Mouse (Mus musculus) cerebellum, adult 11-12 months (tissue): ENCODE measurements around the gene Apoa1.

Source experiments
- DNase-seq: peaks from one replicate; pipeline ENCODE4 v3.0.0; 2022

The Apoa1 gene

GRCm38 (mm10) chr9:46216744-46217470 lies 11.5 kb upstream of the Apoa1 start:
- no peak for DNase-seq

GRCm38 (mm10) chr9:46218176-46218575 lies 10.2 kb upstream of the Apoa1 start:
- DNase-seq: no peak

- DNase-seq: no peak
Observed at GRCm38 (mm10) chr9:46223090-46223489, 5.3 kb upstream of the Apoa1 start.

GRCm38 (mm10) chr9:46224101-46224500 lies 4.3 kb upstream of the Apoa1 start:
- DNase-seq: no peak

GRCm38 (mm10) chr9:46224945-46225660 lies 3.3 kb upstream of the Apoa1 start:
- DNase-seq: no peak

- no peak for DNase-seq
Observed at GRCm38 (mm10) chr9:46227064-46227614, 1.2 kb upstream of the Apoa1 start.

GRCm38 (mm10) chr9:46229573-46230449 lies 1.4 kb downstream of the Apoa1 start:
- DNase-seq: peak; percentile 95

- DNase-seq: no peak
Observed at GRCm38 (mm10) chr9:46230450-46230975, 2.1 kb downstream of the Apoa1 start.

- peak; percentile 63 for DNase-seq
Observed at GRCm38 (mm10) chr9:46235196-46235595, 6.8 kb downstream of the Apoa1 start.

GRCm38 (mm10) chr9:46235596-46235648 lies 7.0 kb downstream of the Apoa1 start, which contains the start of gene Apoc3:
TSS of gene Apoc3 (minus strand) at chr9:46235636.
- DNase-seq: no peak

- DNase-seq: no peak
Observed at GRCm38 (mm10) chr9:46235649-46236048, 7.3 kb downstream of the Apoa1 start.

GRCm38 (mm10) chr9:46238850-46239249 lies 10.5 kb downstream of the Apoa1 start:
- no peak for DNase-seq

GRCm38 (mm10) chr9:46240526-46241153 lies 12.3 kb downstream of the Apoa1 start, which contains the start of gene Apoa4:
TSS of gene Apoa4 (plus strand) at chr9:46240696.
- no peak for DNase-seq

- no peak for DNase-seq
Observed at GRCm38 (mm10) chr9:46241818-46242217, 13.4 kb downstream of the Apoa1 start.

GRCm38 (mm10) chr9:46243122-46243521 lies 14.7 kb downstream of the Apoa1 start:
- DNase-seq: no peak

- DNase-seq: no peak
Observed at GRCm38 (mm10) chr9:46243584-46243983, 15.2 kb downstream of the Apoa1 start.

GRCm38 (mm10) chr9:46246752-46247324 lies 18.5 kb downstream of the Apoa1 start:
- no peak for DNase-seq

- DNase-seq: no peak
Observed at GRCm38 (mm10) chr9:46256177-46256576, 27.8 kb downstream of the Apoa1 start.

GRCm38 (mm10) chr9:46256658-46257385 lies 28.4 kb downstream of the Apoa1 start:
- no peak for DNase-seq

- DNase-seq: no peak
Observed at GRCm38 (mm10) chr9:46257546-46257945, 29.2 kb downstream of the Apoa1 start.

GRCm38 (mm10) chr9:46259111-46259510 lies 30.7 kb downstream of the Apoa1 start:
- no peak for DNase-seq

GRCm38 (mm10) chr9:46261131-46261530 lies 32.8 kb downstream of the Apoa1 start:
- no peak for DNase-seq
